Mouse (Mus musculus) cortical plate, adult 2 months (tissue): ENCODE measurements at regions not wholly inside any gene's neighbourhood (a gene's known extent, or its start where the extent isn't known, plus 50 kb on each side); places are given as distances from the start of the nearest gene placed in this dataset.

Experiments used
- CTCF ChIP-seq: fragments of 200-500 bp; IDR thresholded peaks from 2 replicates; pipeline ENCODE4 v1.5.1; 2011; ENCODE audit warnings: mild to moderate bottlenecking, control low read depth, low read length; ENCODE audit not compliant: insufficient read depth; ENCODE audit errors: extremely low read depth
- POLR2A ChIP-seq: fragments of 200-500 bp; IDR thresholded peaks from 2 replicates; pipeline ENCODE4 v1.6.1; 2011; ENCODE audit warnings: mild to moderate bottlenecking, low read length, control low read depth; ENCODE audit not compliant: insufficient read depth; ENCODE audit errors: extremely low read depth

- TF ChIP-seq CTCF (no peak), POLR2A (no peak)
These were observed 376.8 kb downstream of the Otol1 start for GRCm38 (mm10) chr3:70384235-70384634.
